Mouse (Mus musculus): ENCODE measurements around the gene Erich4.

- no peak for TF ChIP-seq CTCF (IDR thresholded peaks at IDR 0.05; ENCODE audit: borderline replicate concordance, insufficient read depth, low read depth, low read length)
- TF ChIP-seq POLR2A (IDR thresholded peaks at IDR 0.05; ENCODE audit: borderline replicate concordance, insufficient read depth, low read length), result no peak
These were observed 47.0 kb downstream of the Erich4 start for GRCm38 (mm10) chr7:25568721-25569120.
